Mouse (Mus musculus): Measurements from ENCODE around the gene Pced1b.
A peak's percentile ranks its signal among the peaks of the same experiment; 100 is the strongest.

Pced1b gene

GRCm38 (mm10) chr15:97258483-97259230, 11.8 kb downstream of the Pced1b start:
- no peak for DNase-seq

DNA sequence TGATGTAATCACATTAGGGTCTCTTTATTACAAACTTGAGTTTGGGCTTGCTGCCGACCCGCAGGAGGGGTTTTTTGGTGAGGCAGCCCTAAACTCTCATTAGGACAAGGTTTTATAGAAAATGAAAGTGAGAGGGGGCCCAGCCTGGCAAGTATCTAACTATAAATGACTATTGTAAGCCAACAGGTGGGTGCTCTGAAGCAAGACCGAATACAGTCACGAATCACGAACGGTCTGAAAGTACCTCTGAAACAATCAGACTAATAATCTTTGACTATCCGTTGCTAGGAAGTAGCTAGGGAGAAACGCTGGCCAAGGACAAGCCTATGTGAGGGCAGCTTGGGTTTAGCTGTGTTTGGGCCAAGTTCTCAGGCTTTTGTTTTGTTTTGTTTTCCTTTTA, 12.4 kb downstream of the Pced1b start:
- no peak for DNase-seq

GRCm38 (mm10) chr15:97259968-97260597, 13.2 kb downstream of the Pced1b start:
- no peak for DNase-seq

- DNase-seq = no peak
These were observed 15.3 kb downstream of the Pced1b start for GRCm38 (mm10) chr15:97262251-97262650.

DNA sequence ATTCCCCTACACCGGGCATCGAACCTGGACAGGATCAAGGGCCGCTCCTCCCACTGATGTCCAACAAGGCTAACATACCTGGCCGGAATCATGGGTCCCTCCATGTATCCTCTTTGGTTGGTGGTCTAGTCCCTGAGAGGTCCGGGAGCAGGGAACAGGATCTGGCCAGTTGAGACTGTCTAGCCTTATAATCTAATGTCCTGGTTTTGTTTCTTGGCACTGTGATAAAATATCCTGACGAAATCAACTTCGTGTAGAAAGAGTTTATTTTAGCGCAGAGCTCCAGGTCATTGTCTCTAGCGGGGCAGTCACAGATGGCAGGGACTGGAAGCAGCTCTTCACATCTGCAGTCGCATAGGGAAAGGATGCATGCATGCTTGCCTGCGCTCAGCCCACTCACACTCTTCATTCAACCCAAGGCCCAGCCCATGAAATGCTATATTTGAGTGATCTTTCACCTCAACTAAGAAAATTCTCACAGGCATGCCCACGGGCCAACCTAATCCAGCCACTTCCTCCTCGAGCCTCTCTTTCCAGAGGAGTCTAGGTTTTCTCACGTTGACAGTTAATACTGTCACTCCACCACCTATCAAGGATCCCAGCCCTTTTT, 19.4 kb downstream of the Pced1b start:
- no peak for DNase-seq

- no peak for DNase-seq
These were observed 20.3 kb downstream of the Pced1b start for GRCm38 (mm10) chr15:97267094-97267695.

DNA sequence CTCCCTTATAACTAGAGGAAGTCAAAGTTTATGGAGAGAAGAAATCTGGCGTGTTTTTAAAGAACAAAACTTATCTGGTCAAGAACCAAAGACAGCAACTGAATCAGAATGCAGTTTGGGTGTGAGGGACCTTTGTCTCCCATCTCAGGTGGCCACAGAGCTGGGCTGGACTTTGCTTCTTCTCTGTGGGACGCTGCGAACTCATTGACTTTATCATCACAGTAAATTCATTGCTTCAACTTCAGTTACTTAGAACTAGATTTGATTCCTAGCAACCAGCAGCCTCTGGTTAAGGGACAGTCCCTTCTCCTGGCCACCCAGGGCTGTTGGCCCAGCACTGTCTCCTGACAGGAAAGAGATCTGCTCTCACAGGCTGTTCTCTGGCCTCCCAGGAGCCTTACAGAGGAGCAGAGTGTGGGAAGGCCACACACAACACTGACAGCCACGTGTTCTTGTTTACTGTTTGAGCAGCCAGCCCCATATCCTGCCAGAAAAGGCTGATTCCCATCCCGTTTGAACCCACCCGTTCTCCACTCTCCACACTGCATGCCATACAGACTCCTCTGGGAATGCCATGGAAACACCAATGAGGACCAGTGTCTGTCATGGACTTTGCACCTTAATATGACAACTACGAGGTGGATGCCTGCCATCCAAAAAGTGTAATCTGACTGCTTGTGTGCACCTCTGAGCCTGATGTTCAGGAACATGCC, 25.2 kb downstream of the Pced1b start:
- DNase-seq = peak in 1 of 2 experiments; percentile 49

- DNase-seq = no peak
These were observed 25.9 kb downstream of the Pced1b start for GRCm38 (mm10) chr15:97272831-97273230.

- no peak for DNase-seq
These were observed 28.9 kb downstream of the Pced1b start for GRCm38 (mm10) chr15:97275626-97276395.

- no peak for DNase-seq
These were observed 29.8 kb downstream of the Pced1b start for GRCm38 (mm10) chr15:97276660-97277153.

GRCm38 (mm10) chr15:97277328-97277727, 30.4 kb downstream of the Pced1b start:
- DNase-seq = no peak

GRCm38 (mm10) chr15:97278340-97278948, 31.5 kb downstream of the Pced1b start:
- DNase-seq = no peak

GRCm38 (mm10) chr15:97280131-97280530, 33.2 kb downstream of the Pced1b start:
- DNase-seq = no peak

DNA sequence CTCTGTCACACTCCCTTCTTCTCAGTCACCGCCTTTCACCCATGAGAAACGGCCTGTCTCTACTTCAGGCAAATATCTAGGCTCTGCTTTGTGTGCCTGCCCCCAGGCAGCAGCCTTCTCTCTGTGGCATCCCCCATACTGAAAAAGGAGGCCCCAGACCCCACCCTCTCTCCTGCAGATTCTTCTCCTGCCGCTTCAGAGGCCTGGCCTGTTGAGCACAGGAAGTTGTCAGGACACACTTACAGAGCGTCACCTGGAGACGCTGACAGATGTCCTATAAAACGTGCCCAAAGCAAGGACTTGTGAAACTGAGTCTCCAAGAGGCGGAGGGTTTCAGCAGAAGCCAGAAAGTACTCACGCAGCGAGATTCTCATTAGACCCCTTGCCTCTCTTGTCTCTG, 33.9 kb downstream of the Pced1b start:
- DNase-seq = no peak

GRCm38 (mm10) chr15:97281712-97282571, 35.0 kb downstream of the Pced1b start:
- DNase-seq = no peak

- DNase-seq = no peak
These were observed 35.6 kb downstream of the Pced1b start for GRCm38 (mm10) chr15:97282572-97282881.

DNA sequence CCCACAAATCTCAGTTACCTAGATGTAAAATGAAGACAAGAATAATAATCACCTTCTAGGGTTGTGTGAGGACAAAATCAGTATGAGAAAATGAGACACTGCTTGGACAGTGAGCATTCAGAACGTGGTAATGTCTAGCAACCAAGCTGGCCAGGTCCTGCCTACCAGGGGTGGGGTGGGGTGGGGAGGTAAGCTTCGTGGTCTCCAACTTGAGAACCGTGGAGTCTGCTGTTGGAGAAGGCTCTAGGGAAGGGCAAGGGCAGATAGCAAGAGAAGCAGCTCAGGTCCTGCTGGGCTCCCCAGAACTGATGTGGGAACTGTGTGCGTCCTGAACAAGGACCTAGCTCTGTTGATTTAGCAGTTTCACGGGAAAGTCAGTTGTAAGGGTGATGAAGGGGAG, 37.3 kb downstream of the Pced1b start:
- DNase-seq = no peak

GRCm38 (mm10) chr15:97285665-97286212, 38.8 kb downstream of the Pced1b start:
- no peak for DNase-seq

GRCm38 (mm10) chr15:97286731-97287130, 39.8 kb downstream of the Pced1b start:
- no peak for DNase-seq

- DNase-seq = no peak
These were observed 40.7 kb downstream of the Pced1b start for GRCm38 (mm10) chr15:97287436-97288143.

Measured in kidney, postnatal 25 days (tissue).